Mouse (Mus musculus): Measurements from ENCODE around the gene Gm13695.
"Not testable (repeated sequence)": the region's sequence is repeated elsewhere in the genome, so short reads cannot be mapped to it uniquely, and the experiment has no call there.

Gene Gm13695

DNA sequence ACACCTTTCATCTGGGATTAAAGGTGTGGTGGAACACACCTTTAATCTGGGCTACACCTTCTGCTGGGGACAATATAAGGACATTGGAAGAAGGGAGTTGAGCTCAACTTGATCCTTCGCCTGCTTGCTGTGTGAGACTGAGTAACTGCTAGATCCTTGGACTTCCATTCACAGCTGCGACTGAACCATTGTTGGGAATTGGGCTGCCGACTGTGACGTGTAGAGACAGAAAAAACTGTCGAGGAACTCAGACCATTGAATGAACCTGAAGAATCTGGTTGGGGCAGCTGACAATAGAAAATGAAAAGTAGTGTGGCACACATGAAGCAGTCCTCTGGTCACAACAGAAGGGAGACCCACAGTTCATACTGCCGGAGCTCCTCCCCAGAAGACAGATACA, at the start of gene Gm13695:
Gm13695 (plus strand) TSS at position 301 of the 400 bp plus-strand sequence.
- not testable (repeated sequence) for DNase-seq

DNA sequence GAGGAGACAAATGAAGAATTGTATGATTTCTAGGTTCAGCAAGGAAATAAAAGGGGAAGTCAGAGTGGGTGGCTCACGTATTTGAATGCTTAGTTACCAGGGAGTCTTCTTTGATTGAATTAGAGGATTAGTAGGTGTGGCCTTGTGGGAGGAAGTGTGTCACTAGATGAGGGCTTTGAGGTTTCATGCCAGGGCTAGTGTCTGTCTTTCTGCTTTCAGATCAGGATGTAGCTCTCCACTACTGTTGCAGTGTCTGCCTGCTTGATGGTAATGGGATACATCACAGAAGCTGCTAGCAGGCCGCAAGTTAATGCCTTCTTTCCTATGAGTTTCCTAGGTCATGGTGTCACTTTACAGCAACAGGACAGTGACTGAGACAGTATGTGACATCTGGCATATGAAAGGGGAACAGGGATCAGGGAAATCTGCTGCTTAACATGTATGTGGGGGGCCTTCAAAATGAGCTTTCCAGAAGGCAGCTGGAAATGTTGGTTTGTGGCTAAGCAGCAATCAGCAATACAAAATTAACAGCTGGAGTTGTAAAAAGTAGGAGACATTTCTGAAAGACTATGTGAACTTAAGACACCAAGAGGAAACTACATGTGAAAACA, 37.5 kb upstream of the Gm13695 start:
- no peak for DNase-seq

DNA sequence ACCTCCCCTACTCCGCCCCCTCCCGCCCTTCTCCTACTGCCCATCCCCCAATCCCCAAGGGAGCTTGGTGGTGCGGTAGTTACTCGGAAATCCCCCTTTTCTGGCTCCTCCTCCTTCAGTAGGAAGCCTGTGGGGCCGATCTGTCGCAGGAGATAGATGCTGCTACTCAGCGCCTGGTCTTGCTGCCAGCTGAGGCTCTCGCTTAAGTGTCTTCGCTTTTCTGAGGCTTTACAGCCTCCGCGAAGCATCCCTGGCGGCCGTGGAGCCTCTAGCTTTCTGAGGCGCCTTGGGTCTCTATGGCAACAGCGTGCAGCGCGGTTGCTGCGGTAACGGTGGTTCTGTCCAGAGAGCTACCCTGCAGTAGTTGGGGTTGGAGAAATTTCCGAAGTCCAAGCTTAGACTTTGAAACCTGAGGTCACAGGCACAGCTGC, 26.2 kb upstream of the Gm13695 start, which contains the start of gene Zswim2:
Zswim2 (minus strand) TSS at position 298 of the 431 bp plus-strand sequence.
- DNase-seq, result peak; percentile 76 to 77

DNA sequence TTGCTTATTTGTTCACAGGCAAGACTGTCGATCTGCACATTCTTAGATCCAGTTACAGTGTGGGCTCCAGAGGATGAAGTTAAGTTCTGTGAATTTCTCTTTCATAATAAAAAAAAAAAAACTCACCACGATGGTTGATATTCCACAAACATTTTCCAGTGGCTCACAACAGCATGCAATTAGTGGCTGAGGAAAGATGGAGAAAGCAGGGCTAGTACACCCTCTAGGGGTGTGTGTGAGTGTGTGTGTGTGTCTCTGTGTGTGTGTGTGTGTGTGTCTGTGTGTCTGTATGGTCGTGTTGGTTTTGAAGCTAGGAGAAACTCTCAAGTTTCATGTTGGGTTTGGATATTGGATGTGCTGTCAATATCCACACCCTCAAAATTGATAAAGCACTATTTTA, 25.7 kb upstream of the Gm13695 start:
- peak in 1 of 2 experiments; percentile 5 for DNase-seq

DNA sequence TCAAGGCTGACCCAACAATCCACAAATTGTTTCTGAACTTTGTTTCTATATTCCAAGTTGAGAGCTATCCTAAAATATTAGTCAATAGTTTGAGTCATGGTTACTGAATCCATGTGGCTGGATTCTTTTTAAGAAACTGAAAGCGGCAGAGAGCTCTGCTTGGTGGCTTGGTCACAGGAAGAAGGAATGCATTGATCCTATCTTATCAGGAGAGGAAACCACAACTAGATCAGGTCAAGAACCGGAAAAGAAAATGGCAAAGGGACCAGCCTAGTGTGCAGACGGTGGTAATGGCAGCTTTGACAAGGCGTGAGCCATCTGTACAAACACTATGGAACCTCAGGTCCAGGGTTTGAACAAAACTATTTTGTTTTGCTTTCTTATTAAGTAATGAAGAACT, 25.3 kb upstream of the Gm13695 start:
- DNase-seq, result no peak

DNA sequence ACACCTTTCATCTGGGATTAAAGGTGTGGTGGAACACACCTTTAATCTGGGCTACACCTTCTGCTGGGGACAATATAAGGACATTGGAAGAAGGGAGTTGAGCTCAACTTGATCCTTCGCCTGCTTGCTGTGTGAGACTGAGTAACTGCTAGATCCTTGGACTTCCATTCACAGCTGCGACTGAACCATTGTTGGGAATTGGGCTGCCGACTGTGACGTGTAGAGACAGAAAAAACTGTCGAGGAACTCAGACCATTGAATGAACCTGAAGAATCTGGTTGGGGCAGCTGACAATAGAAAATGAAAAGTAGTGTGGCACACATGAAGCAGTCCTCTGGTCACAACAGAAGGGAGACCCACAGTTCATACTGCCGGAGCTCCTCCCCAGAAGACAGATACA, 11.7 kb upstream of the Gm13695 start, which contains the start of gene Gm13698:
Gm13698 (plus strand) TSS at position 301 of the 400 bp plus-strand sequence.
- not testable (repeated sequence) for DNase-seq

DNA sequence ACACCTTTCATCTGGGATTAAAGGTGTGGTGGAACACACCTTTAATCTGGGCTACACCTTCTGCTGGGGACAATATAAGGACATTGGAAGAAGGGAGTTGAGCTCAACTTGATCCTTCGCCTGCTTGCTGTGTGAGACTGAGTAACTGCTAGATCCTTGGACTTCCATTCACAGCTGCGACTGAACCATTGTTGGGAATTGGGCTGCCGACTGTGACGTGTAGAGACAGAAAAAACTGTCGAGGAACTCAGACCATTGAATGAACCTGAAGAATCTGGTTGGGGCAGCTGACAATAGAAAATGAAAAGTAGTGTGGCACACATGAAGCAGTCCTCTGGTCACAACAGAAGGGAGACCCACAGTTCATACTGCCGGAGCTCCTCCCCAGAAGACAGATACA, 5.9 kb upstream of the Gm13695 start, which contains the start of gene Gm13693:
Gm13693 (plus strand) TSS at position 301 of the 400 bp plus-strand sequence.
- DNase-seq, result not testable (repeated sequence)

DNA sequence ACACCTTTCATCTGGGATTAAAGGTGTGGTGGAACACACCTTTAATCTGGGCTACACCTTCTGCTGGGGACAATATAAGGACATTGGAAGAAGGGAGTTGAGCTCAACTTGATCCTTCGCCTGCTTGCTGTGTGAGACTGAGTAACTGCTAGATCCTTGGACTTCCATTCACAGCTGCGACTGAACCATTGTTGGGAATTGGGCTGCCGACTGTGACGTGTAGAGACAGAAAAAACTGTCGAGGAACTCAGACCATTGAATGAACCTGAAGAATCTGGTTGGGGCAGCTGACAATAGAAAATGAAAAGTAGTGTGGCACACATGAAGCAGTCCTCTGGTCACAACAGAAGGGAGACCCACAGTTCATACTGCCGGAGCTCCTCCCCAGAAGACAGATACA, 5.7 kb downstream of the Gm13695 start, which contains the start of gene Gm13696:
Gm13696 (plus strand) TSS at position 301 of the 400 bp plus-strand sequence.
- not testable (repeated sequence) for DNase-seq

DNA sequence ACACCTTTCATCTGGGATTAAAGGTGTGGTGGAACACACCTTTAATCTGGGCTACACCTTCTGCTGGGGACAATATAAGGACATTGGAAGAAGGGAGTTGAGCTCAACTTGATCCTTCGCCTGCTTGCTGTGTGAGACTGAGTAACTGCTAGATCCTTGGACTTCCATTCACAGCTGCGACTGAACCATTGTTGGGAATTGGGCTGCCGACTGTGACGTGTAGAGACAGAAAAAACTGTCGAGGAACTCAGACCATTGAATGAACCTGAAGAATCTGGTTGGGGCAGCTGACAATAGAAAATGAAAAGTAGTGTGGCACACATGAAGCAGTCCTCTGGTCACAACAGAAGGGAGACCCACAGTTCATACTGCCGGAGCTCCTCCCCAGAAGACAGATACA, 11.5 kb downstream of the Gm13695 start, which contains the start of gene Gm13694:
Gm13694 (plus strand) TSS at position 301 of the 400 bp plus-strand sequence.
- DNase-seq, result not testable (repeated sequence)

DNA sequence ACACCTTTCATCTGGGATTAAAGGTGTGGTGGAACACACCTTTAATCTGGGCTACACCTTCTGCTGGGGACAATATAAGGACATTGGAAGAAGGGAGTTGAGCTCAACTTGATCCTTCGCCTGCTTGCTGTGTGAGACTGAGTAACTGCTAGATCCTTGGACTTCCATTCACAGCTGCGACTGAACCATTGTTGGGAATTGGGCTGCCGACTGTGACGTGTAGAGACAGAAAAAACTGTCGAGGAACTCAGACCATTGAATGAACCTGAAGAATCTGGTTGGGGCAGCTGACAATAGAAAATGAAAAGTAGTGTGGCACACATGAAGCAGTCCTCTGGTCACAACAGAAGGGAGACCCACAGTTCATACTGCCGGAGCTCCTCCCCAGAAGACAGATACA, 17.3 kb downstream of the Gm13695 start, which contains the start of gene Gm13697:
Gm13697 (plus strand) TSS at position 301 of the 400 bp plus-strand sequence.
- not testable (repeated sequence) for DNase-seq

DNA sequence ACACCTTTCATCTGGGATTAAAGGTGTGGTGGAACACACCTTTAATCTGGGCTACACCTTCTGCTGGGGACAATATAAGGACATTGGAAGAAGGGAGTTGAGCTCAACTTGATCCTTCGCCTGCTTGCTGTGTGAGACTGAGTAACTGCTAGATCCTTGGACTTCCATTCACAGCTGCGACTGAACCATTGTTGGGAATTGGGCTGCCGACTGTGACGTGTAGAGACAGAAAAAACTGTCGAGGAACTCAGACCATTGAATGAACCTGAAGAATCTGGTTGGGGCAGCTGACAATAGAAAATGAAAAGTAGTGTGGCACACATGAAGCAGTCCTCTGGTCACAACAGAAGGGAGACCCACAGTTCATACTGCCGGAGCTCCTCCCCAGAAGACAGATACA, 23.1 kb downstream of the Gm13695 start, which contains the start of gene Gm13691:
Gm13691 (plus strand) TSS at position 301 of the 400 bp plus-strand sequence.
- DNase-seq, result not testable (repeated sequence)

DNA sequence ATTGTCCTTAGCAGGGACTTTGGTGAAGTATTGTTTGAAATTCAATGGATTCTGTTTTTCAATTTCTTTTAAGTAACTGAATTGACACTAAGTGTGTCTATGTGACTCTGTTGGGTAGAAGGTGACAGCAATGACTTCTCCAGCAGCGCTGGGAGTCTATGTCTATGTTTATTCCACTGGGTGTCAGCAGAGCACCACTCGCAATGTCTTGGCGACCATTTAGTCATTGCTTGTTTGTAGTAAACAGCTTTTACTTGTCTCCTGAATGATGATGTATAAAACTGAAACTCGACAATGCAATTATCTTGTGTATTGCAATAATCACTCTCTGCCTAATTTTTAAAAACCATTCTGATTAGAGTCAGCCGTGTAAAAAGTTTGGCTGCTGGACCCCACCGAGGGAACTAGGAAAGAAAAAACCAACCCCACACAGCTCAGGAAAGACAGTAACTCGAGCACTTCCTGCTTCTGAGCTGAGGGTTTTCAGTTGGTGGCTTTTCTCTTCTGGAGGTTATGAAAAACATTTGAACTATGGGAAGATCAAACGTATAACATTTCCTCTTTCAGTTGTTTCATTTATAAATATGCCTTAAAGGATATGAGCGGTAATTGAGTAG, 26.6 kb downstream of the Gm13695 start:
- DNase-seq, result not testable (repeated sequence)

DNA sequence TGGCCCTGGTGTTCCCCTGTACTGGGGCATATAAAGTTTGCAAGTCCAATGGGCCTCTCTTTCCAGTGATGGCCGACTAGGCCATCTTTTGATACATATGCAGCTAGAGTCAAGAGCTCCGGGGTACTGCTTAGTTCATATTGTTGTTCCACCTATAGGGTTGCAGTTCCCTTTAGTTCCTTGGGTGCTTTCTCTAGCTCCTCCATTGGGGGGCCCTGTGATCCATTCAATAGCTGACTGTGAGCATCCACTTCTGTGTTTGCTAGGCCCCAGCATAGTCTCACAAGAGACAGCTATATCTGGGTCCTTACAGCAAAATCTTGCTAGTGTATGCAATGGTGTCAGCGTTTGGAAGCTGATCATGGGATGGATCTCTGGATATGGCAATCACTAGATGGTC, 27.4 kb downstream of the Gm13695 start:
- DNase-seq, result not testable (repeated sequence)

DNA sequence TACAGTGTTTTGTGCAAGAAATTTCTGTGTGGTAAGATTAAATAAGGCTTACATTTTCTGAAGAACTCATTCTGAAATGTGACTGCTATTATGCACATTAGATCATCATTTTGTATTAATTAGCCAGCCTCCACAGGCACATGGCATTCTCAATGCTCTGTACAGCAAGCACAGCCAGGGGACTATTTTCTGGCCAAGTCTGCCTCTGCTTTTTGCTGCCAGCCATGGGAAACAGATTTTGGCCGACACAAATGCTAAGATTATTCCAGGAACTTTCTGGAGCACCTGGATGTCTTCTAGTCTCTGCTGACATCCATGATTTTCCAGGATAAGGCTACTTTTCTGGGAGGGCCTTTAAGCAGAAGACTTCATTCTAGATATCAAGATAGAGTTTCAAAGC, 41.8 kb downstream of the Gm13695 start:
- DNase-seq, result peak; percentile 50

DNA sequence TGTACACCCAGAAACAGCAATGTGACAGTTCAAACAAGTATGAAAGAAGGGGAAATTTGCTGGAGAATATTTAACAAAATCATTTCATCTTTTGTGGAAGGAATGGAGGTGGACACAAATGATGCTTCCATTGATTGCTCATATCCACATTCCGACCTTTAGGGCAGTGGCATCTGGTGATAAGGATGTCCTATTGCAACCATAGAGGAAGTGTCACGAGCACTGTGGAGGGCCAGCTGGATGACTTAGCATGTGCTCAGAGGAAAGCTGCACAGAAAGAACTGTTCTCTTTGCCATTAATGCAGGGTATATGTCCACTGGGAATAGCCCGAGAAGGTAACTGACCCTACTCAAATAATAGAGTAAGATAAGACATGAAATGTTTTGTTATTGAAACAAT, 42.7 kb downstream of the Gm13695 start:
- DNase-seq, result no peak

DNA sequence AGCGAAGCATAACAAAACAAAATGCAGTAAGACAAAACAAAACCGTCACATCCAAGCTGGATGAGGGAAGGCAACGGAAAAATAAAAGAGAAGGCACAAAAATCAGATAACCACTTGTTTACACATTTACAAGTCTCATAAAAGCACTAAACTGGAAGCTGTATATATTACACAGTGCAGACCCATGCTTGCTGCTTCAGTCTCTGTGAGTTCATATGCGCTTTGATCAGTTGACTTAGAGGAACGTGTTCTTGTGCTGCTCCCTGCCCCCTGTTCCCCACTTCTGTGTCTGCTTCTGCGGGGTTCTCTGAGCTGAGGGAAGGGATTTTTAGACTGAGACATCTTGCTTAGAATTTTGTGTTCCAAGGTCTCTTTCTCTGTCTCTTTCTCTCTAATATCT, 47.5 kb downstream of the Gm13695 start:
- DNase-seq, result no peak

DNA sequence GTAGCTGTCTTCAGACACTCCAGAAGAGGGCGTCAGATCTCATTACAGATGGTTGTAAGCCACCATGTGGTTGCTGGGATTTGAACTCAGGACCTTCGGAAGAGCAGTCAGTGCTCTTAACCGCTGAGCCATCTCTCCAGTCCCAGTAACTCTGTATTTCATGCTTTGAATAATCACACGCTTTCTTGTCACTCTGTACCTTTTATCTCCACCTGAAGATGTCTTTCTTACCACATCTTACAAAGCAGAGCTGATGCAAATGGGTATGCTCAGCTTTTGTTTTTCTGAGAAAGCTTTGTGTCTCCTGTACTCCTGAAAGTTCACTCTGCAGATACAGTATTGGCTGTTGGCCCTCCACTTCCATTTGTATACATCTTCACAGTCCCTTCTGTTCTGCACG, 49.2 kb downstream of the Gm13695 start:
- not testable (repeated sequence) for DNase-seq

DNA sequence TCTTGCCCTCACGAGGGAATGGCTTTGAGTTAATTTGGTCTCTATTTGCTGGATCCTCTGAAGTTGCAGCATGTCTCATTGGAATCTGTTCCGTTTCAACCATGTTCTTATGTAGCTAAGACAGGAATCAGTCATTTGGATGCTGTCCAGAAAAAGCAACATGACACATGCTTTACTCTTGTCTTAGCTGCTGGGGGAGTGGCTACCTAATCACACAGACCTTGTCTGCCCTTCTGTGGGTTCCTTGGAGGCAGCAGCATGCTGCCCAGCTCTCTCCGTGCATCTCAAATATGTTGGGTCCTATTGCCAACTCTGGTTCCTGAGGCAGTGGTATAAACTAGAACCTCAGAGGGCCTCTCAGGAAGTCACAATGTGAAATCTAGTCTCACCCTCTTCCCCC, 51.2 kb downstream of the Gm13695 start:
- no peak for DNase-seq
